Mouse (Mus musculus): Measurements from ENCODE around the gene Them4.
A peak's percentile ranks its signal among the peaks of the same experiment; 100 is the strongest.
"Not testable (repeated sequence)": the region's sequence is repeated elsewhere in the genome, so short reads cannot be mapped to it uniquely, and the experiment has no call there.

Gene Them4

DNA sequence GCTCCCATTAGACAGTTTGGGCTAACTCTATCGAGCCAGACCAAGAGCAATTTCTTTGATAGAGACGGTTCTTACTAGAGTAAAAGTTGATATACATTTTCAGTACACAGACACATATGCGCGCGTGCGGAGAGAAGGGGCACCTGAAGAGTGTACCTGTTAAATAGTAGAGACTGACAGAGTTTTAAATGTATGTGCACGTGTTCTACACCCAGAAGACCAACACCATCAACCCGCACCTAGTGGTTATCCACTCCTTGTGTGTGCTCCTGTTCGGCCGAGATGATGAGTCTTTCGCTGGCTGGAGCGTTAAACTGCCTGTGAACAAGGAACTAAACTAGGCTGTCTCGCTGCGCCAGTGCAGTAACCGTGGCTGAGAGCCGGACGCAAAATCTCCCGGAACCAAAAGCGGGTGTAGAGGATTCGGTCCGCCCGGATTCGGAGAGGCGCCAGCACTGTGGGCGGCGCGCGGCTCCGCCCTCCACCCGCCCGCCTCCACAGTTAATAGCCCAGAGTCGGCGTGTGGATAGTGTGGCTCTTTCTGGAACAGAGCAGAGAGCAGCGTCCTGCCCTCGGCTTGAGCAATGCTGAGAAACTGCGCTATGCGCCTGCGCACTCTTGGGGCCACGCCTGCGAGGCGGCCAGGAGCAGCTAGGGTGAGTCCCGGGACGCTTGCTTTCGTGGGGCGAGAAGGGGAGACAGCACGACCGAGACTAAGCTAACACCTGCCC lies at the start of gene Them4:
Gene Them4 (plus strand): TSS at position 457 of the 731 bp plus-strand sequence.
- DNase-seq (ENCODE audit: low read depth, low spot score) = peak; percentile 89

DNA sequence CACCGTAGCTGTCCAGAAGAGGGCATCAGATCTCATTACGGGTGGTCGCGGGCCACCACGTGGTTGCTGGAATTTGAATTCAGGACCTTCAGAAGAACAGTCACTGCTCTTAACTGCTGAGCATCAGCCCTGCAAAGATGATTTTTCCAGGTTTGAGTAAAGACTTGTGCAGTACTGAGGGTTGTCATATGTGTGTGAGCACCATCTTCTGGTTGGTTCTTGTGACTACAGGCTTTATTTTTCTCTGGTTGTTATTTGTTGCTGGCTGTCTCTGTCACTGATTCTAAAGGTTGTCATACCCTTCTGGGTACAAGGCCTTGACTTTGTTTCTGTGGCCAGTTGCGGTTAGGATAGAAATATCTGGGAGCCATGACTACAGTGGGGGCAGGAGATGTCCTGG lies 49.3 kb upstream of the Them4 start:
- no peak for DNase-seq (ENCODE audit: low read depth, low spot score)

DNA sequence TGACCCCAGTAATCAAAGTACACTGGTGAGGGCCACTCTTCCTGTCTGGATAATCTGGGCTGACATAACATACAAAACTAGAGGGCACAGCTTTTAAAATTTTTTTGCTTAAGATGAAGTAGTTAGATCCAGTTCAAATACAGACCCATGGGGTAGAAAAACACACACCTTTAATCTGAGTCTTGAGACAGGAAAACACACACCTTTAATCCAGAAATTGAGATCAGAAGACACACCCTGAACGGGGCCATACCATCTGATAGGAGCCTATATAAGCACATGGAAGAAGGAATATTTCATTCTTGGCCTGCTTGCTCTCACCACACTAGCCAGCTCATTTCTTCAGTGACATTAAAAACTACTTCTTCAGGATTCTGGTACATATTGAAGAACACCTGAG lies 46.2 kb upstream of the Them4 start, which contains the start of gene Gm4778:
Gene Gm4778 (plus strand): TSS at position 301 of the 400 bp plus-strand sequence.
- DNase-seq (ENCODE audit: low read depth, low spot score) = not testable (repeated sequence)

DNA sequence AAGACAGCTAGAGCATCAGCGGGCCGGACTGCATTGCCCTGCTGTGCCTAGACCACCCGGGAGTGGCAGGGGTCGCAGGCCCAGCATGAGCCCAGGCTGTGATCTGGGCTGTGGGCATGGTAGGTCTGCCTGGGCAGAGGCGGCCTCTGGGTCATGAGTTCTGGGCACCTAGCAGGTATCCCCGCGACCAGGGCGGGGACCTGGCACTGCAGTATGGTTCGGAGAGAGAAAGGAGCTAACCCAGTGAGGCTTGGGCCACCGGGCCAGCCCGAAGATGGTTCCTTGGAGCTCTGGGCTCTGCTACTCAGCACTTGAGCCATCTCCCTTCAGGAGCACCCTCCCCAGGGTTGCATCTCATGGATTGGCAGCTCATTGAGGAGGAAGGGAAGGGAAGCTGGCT lies 33.9 kb upstream of the Them4 start:
- DNase-seq (ENCODE audit: low read depth, low spot score) = no peak

DNA sequence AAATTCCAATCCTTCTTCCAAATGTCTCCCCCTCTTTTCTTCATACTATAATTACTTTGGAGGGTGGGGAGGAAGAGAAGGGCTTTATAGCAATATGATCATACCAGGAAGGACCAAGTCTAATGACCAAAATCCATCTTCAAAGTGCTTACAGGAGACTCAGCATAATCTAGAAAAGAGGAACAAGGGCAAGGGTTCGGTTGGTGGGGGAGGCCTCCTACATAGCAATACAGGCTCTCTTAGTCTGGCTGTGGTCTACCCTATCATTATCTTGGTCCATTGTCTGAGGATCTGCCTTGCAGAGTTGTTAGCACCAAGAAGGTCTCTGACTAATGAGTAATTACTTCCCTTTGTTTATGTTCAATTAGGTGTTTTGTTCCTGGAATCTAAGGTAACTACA lies 4.4 kb upstream of the Them4 start:
- no peak for DNase-seq (ENCODE audit: low read depth, low spot score)

DNA sequence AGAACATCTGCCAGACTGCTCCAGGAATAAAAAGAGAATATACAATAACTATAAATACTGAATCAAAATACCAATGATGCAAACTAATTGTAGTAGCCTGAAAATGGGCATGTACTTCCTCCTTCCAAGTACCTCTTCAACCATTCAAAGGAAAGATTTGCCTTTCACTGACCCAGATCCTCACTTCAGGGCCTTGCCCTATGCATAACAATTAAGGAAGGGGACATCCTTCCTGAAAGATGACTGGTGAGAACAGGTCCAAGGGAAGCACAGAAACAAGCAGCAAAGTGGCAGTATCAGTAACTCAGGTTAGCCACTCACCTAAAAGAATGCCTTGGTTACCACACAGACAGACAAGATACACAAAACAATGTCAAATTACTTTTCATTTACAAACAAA lies 2.9 kb upstream of the Them4 start:
- no peak for DNase-seq (ENCODE audit: low read depth, low spot score)

DNA sequence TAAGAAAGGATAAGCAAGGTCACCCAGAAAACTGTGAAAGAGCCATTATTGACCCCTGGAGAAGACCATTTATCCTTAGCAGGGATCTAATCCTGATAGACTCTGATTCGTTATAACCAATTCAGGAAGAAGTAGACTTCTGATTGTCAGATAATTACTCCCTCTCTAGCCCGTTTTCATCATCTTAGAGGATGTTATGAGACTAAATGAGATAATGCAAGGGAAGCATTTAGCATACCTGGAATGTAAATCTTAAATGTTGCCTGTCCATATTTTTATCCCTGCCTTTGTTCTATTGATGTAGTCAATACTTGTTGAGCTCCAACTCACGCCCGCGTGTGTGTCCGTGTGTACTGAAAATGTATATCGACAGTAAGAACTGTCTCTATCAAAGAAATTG lies 602 bp downstream of the Them4 start:
- DNase-seq (ENCODE audit: low read depth, low spot score) = no peak

DNA sequence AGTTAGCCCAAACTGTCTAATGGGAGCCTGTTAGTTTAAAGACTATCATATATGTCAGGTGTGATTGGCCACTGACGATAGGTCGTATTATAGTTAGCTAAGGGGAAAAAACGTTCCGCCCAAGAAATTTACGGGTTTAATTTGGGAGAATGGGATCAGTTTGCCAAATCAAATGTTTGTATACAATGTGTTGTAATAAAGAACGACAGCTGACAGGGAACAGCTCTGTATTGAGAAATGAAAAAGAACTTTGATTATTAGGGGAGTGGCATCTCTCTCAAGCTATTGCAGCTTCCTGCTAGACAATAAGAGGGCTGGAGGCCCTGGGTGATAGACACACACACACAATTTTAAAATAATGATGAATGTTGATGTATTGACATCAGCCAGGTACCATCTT lies 1.0 kb downstream of the Them4 start:
- DNase-seq (ENCODE audit: low read depth, low spot score) = no peak

DNA sequence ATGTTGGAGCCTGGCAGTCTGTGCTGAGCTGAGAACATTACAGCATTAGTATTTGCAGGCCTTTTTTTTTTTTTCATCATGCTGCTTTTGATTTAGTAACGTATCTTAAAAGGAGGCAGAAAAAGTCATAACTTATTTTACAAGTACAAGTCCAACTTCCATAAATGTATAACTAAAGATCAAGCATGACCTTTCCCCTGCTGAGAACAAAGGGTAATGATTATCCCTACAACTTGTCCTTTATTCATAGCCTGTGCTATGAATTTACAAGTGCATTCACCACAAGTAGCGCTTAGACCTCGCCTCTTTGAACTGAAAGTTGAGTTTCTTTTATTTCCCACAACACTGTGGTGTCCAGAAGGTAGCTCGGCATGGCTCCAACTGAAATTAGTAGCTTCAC lies 1.5 kb downstream of the Them4 start:
- DNase-seq (ENCODE audit: low read depth, low spot score) = no peak

DNA sequence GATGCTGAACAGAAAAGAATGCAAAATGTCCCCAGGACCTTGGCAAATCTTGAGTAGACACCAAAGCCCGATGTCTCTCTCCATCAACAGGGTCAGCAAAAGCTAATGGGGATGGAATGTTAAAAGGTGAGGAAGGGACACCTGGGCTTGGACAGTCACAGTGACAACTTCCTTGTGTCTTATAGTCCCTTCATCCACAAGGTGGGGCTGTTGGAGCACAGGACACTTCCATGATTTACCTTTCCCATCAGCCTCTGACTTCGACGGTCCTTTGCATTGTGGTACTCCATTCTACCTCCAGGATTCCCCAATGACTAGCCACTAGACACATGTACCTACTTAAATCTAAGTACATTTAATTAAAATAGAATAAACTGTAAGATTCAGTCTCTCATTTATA lies 18.8 kb downstream of the Them4 start:
- DNase-seq (ENCODE audit: low read depth, low spot score) = no peak

DNA sequence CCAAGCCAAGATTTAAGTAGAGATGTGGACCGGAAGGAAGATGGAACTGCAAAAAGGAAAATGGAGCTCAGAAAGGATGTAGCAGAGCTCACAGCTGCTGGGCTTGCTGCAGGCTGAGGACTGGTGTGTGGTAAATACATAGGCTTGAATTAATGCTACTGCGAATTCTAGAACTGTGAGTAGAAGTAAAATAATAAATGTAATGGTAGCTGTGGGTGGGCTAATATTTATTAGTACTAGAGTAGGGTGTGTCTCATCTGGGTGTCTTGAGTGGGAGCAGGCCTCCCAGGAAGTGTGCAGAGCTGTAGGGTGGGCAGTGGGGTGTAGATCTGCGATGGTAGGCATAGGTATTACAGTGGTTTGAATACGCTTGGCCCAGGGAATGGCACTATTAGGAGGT lies 24.6 kb downstream of the Them4 start:
- no peak for DNase-seq (ENCODE audit: low read depth, low spot score)

DNA sequence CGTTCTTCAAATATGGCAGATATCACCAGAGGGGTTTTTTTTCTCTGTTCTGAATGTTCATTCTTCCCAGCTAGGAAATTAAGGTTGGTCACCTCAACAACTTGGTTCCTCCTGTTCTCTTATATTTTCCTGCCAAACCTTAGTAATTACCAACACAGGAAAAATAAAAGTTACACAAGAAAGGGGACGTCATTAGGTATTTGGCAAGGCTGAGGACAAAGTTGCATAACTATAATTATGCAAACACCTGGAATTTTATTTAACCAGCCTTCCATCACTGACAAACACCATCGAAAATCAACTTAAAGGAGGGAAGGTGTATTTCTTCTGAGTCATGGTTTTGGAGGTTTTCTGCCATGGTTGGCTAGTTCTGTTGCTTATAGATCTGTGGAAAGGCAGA lies 28.6 kb downstream of the Them4 start:
- DNase-seq (ENCODE audit: low read depth, low spot score) = no peak

DNA sequence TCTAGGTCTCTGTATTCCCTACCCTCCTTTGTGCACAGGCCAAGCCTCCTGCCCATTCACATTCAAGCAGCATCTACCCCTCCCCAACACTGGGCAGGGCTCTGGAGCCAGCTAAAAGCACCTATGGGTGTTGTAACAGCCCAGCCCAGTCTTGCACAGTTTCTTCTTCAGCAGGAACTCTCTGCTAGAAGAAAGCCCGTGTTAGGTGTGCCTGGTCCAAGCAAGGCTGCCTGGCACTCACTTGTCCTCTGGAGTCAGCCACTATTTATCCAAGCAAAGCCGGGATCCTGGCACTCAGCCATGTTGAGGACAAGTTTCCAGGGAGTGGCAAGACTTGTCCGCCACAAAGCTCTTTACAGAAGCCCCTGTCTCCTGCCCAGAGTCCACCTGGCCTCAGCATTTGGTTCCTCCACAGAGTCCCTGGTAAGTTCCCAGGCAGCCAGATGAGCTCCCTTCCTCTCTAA lies 32.1 kb downstream of the Them4 start, which contains the start of gene Them5:
Gene Them5 (plus strand): TSS at position 141 of the 464 bp plus-strand sequence.
- no peak for DNase-seq (ENCODE audit: low read depth, low spot score)

DNA sequence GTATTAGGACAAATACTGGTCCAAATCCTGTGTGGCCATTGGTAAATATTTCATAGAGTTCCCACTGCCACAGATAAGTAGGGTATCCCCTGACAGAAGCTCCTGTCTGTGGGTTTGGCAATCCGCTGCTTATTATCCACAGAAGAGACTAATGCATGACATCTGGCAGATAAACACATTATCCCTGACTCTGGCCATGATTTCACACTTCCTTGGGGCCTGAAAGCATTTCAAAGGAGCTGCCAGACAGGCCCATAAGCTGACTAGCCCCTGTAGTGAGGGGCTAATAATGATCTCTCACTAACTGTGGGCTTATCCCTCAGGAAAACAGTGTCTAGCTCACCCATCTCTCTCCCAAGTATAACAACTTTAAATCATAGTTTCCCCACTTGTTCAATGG lies 32.7 kb downstream of the Them4 start:
- DNase-seq (ENCODE audit: low read depth, low spot score) = no peak

DNA sequence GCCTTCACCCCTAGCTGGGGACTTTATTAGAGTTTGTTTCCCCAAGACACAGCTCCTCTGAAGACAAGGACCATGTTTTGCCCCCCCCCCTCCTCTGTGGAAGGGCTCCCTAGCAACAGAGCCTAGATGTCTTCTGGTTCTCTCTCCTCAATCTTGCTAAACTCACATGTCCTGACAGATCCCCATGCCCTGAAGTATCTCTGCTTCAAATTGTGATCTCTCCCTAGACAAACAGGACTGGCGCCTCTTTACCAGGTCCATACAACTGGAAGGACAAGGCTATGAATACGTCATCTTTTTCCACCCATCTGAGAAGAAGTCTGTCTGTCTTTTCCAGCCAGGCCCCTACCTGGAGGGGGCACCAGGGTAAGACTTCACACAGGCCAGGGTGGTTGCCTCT lies 34.3 kb downstream of the Them4 start:
- no peak for DNase-seq (ENCODE audit: low read depth, low spot score)

DNA sequence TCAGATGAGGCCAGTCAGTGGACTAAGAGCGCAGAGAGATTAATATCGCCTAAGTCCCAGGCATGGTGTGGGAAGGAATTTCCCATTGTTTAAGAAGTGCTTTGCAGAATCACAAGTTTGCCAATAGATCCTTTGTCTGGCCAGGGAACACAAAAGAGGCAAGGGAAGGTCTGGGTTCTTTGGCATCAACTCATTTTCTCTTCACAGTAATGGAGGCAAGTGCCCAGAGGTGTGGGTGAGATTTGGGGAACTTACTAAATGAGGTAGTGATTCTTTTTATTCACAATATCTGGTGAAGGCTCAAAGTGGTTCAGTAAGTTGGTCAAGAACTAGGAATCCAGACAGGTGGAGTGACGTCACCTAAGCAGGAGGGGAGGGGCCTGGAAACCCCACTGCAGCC lies 35.0 kb downstream of the Them4 start:
- no peak for DNase-seq (ENCODE audit: low read depth, low spot score)

DNA sequence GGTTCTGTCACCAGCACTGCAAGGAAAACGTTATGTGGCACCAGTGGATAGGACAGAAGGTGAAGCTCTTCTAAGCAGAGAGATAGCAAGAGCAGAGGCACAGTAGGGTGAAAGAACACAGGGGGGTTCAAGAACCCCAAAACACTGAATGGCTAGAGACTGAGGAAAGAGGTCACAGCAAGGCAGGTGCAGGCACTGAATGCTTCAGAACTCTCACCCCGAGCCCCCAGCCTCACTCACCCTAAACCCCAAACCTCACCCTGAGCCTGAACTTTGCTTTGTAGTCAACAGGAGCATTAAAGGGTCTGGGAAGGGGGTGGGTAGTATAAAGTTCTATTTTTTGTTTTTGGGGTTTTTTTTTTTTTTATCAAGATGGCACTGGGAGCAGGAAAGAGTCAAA lies 38.3 kb downstream of the Them4 start:
- no peak for DNase-seq (ENCODE audit: low read depth, low spot score)

DNA sequence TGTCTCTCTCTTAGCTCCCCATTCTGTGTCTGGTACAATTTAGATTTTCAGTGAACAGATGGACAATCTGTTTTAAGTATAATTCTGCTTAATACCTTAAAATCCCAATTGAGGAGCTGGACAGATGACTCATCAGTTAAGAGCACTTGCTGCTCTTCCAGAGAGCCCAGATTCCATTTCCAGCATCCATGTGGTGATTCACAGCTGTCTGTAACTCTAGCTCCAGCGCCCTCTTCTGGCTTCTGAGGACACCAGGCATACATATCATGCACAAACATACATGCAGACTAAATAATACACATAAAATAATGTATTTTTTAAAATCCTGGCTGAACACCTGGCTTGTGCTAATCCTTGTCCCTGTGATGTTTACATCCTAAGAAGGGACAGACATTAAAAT lies 50.9 kb downstream of the Them4 start:
- DNase-seq (ENCODE audit: low read depth, low spot score) = no peak

DNA sequence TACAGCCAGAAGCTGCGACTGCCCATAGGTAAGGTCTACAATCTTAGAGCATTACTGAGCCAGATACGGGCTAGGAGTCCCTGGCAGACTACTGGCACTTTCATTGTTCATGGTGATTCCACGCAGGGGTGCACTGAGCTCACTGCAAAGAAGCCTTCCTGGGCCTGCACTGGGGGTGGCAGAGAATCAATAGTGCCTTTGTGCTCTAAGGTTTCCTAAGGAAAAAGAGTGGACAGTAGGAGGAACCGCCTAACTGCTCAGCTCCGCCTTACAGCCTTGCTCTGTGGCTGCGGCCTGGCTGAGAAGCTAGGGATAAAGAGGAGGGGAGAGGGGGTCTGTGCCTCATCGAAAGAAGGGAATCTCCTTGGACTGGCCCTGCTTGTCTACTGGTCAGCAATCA lies 52.2 kb downstream of the Them4 start, which contains the start of gene C2cd4d:
Gene C2cd4d (plus strand): TSS at position 301 of the 400 bp plus-strand sequence.
- DNase-seq (ENCODE audit: low read depth, low spot score) = no peak

DNA sequence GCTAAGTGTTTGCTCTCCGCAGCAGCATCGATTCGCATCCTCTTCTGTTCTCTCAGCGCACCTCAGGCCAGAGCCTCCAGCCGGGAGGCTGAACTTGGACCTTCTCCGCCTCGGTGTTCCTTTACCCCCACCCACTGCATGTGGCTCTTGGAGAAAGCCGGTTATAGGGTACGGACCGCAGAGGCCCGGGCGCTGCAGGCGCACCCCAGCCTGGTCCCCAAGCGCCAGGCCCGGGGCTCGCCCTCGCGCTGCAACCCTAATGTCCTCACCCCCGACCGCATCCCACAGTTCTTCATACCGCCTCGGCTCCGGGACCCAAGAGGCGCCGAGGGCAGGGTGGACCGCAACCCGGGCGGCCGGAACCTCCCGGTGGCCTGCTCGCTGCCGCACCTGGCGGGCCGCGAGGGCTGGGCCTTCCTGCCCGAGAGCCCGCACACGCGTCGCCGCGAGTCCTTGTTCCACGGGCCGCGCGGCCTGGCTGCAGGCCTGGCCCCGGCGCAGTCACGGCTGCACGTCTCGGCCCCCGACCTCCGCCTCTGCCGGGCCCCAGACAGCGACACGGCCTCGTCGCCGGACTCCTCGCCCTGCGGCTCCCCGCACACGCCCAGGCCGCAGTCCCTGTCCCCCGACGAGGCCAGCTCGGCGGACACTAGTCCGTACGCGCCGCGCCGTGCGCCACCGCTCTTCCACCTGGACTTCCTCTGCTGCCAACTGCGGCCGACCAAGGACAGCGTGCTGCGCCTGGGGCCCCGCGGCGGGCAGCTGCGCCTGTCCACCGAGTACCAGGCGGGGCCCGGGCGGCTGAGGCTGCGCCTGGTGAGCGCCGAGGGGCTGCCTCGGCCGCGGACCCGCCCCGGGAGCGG lies 53.6 kb downstream of the Them4 start:
- DNase-seq (ENCODE audit: low read depth, low spot score) = no peak

DNA sequence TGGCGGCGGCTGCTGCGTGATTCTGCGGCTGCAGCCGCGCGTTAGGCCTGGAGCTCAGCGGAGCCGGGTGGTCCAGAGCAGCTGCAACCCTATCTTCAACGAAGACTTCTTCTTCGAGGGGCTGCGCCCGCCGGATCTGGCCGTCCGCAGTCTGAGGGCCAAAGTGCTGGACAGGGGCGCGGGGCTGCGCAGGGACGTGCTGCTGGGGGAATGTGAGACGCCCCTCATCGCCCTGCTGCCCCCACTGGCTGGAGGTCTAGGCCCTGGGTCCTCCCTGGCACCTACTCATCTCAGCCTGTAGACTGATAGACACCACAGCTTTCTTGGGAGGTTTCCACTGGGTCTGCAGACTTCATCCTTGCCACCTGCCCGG lies 54.3 kb downstream of the Them4 start:
- DNase-seq (ENCODE audit: low read depth, low spot score) = no peak

DNA sequence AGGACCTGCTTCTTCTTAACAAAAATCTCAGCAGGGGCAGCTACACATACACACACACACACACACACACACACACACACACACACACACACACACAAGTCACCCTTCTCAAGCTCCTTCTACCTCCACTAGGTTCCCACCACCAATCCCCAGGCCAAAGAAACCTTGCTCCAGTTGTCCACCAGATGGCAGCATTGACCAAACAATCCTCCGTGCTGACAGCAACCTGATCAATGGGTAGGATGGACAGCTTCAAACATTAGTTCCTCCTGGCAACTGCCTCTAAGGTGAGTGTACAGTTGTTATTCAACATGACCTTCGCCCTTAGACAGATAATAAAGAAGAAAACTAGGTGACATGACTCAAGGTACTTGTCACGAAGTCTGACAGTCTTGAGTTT lies 56.9 kb downstream of the Them4 start:
- peak; percentile 74 for DNase-seq (ENCODE audit: low read depth, low spot score)

DNA sequence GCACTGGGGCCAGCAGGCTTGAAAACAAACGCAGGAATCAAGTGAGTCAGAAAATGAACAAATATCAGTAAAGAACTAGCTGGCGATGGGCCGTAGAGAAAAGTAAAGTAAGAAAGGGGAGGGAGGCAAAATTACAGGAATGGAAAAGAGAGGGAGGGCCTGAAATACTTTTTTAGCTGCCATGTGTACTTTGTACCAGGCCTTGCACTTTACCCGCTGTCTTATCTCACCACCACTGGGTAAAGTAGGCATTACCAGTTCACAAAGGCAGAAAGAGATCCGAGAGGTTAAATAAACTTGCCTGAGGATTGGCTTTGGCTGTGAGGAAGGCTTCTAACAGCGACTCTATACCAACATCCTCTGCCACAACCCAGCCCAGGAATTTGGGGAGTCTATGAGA lies 57.6 kb downstream of the Them4 start:
- DNase-seq (ENCODE audit: low read depth, low spot score) = no peak
